Mouse (Mus musculus): ENCODE data around the gene Cherp. TPM values are rescaled to one million over a fixed set of nuclear protein-coding genes. Genes with fewer than 3 reads are reported as not detected.

Gene Cherp
- 25.4 and 28.8 TPM in 2 replicates for polyA plus RNA-seq (2012; rRNA removed)
- 19.9 and 22.6 TPM in 2 replicates for polyA plus RNA-seq (2014; fragmentation: Nextera tagmentation; extraction: Ambion mirVana)

DNA sequence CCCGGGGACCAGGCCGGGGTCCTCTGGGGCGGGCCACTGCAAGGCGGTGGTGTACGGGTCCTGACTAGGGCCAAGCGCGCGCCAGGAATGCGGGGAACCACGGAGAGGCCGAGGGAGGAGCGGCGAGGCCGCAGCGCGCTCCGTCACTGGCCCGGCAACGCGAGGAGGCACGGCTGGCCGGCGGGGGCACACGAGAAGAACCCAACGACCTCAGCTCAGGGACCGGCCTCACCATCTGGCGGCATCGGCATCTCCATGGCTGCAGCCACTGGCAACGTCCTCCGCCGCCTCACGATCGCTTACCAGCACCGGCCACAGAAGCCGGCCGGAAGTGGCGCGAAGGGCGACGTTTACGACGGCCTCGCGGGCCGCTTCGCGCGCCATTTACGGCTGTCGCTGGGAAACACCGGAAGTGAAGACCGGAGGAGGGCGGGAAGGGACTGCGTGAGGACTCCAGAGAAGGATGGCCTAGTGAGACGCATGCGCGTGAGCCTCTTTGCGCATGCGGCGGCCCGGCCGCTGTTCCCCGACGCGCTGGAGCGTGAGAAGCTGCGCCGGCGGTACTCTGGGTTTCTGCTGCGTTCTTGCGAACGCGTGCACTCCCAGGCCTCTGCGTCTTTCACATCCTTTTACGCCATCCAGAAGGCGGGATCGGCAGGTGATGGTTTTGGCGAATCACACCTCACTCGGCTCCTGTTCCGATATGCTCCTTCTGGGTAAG, at the start of gene Cherp:
Gene Cherp (minus strand): TSS at position 401 of the 721 bp plus-strand sequence.
- H3K4me1 ChIP-seq (replicated peaks; ENCODE audit: control insufficient read depth in 2 of 2, insufficient read depth in 2 of 2, low read length in 1 of 2), result peaks cover 8 to 15% of the 10 kb centered on the region in 2 experiments
- peak; percentile 96 for ATAC-seq (ENCODE audit: insufficient read depth)
- peak within 1 kb of the TSS; percentile 82 to 86 for H3K4me3 ChIP-seq (ENCODE audit: insufficient read depth in 1 of 2, low read depth in 2 of 2, low read length in 2 of 2)
- peaks cover 31% of the 10 kb centered on the region for H3K36me3 ChIP-seq (replicated peaks; ENCODE audit: control insufficient read depth, insufficient read depth, low read depth)
- H3K4me2 ChIP-seq (ENCODE audit: low read depth), result peak within 1 kb of the TSS; percentile 85
- peak within 1 kb of the TSS; percentile 66 for H3K27ac ChIP-seq
- peak; percentile 97 for DNase-seq (ENCODE audit: low read depth in 3 of 3, low spot score in 3 of 3)
- TF ChIP-seq EP300 (IDR thresholded peaks at IDR 0.05; ENCODE audit: low read depth) (no peak), CTCF (IDR thresholded peaks at IDR 0.05; ENCODE audit: low read depth) (no peak)
- WGBS (ENCODE audit: insufficient replicate concordance), result under 1% methylated on average over 78 of the region's 80 CpGs
- no peaks in the 10 kb centered on the region for H3K9me3 ChIP-seq (ENCODE audit: control insufficient read depth, low read length)
- peak within 1 kb of the TSS; percentile 82 for H3K9ac ChIP-seq (replicated peaks)
- no peaks in the 10 kb centered on the region for H3K27me3 ChIP-seq (ENCODE audit: control insufficient read depth, insufficient read depth, low read length)

DNA sequence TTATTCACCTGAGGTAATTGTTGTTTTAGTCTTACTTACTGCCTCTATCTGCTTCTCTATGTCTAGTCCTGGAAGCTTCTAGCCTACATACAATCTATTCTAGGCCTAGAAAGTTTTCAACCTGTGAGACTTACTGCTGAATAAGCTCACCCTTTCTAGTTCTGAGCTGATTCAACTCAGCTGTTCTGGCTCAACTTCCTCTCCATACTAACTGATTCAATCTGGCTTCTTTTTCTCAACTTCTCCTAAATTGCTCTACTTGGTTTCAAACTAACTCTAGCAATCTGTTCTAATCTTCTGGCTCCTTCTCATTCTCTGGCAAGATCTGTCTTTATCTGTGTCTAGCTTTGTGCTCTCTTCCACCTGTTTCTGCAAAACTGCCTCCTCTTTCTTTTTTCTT, 46.9 kb upstream of the Cherp start:
- ATAC-seq (ENCODE audit: insufficient read depth), result no peak
- no peak for DNase-seq (ENCODE audit: low read depth in 3 of 3, low spot score in 3 of 3)
- H3K9me3 ChIP-seq (ENCODE audit: control insufficient read depth, low read length), result no peaks in the 10 kb centered on the region
- H3K4me2 ChIP-seq (ENCODE audit: low read depth), result no peak overlapping the region
- H3K9ac ChIP-seq (replicated peaks), result no peak overlapping the region
- no peak for TF ChIP-seq EP300 (IDR thresholded peaks at IDR 0.05; ENCODE audit: low read depth)
- no peak for TF ChIP-seq CTCF (IDR thresholded peaks at IDR 0.05; ENCODE audit: low read depth)
- H3K36me3 ChIP-seq (replicated peaks; ENCODE audit: control insufficient read depth, insufficient read depth, low read depth), result no peaks in the 10 kb centered on the region
- H3K27ac ChIP-seq, result no peak overlapping the region
- no peak overlapping the region for H3K4me3 ChIP-seq (ENCODE audit: insufficient read depth in 1 of 2, low read depth in 2 of 2, low read length in 2 of 2)
- H3K4me1 ChIP-seq (replicated peaks; ENCODE audit: control insufficient read depth in 2 of 2, insufficient read depth in 2 of 2, low read length in 1 of 2), result 0 out of 4 replicates have a peak, but pooled peaks cover 0 to 2% of the 10 kb centered on the region in 2 experiments
- H3K27me3 ChIP-seq (ENCODE audit: control insufficient read depth, insufficient read depth, low read length), result no peaks in the 10 kb centered on the region

DNA sequence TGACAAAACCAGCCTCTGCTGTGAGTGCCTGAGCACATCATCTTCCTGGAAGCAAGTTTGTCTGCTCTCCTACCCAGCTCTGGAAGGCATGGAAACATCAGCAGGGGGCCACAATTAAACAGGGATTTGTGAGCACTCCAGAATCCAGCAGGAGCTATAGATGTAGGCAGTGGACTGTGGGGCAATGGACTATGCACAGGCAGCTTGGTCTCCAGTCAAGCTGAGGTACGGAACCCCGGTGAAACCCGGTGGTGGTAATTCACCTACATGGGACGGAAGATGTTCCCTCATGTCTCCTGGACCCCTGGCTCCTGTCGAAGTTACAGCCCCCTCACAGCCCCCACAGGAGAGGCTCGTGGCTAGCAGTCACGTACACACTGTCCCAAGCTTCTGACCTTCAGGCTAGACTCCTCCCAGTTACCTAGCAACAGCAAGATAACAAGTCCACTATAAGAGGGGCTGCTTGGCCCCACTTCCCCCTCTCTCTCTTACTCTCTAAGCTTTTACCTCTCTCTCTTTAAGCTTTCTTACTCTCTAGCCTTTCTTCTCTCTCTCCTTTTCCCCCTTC, 42.5 kb upstream of the Cherp start:
- H3K4me3 ChIP-seq (ENCODE audit: insufficient read depth in 1 of 2, low read depth in 2 of 2, low read length in 2 of 2), result no peak overlapping the region
- H3K4me2 ChIP-seq (ENCODE audit: low read depth), result no peak overlapping the region
- H3K27ac ChIP-seq, result no peak overlapping the region
- no peaks in the 10 kb centered on the region for H3K36me3 ChIP-seq (replicated peaks; ENCODE audit: control insufficient read depth, insufficient read depth, low read depth)
- WGBS (ENCODE audit: insufficient replicate concordance), result 55% methylated on average over 7 of the region's 7 CpGs
- DNase-seq (ENCODE audit: low read depth in 3 of 3, low spot score in 3 of 3), result no peak
- H3K9me3 ChIP-seq (ENCODE audit: control insufficient read depth, low read length), result no peaks in the 10 kb centered on the region
- no peaks in the 10 kb centered on the region for H3K27me3 ChIP-seq (ENCODE audit: control insufficient read depth, insufficient read depth, low read length)
- no peak for ATAC-seq (ENCODE audit: insufficient read depth)
- TF ChIP-seq CTCF (IDR thresholded peaks at IDR 0.05; ENCODE audit: low read depth) (no peak), EP300 (IDR thresholded peaks at IDR 0.05; ENCODE audit: low read depth) (no peak)
- H3K9ac ChIP-seq (replicated peaks), result no peak overlapping the region
- H3K4me1 ChIP-seq (replicated peaks; ENCODE audit: control insufficient read depth in 2 of 2, insufficient read depth in 2 of 2, low read length in 1 of 2), result peaks cover 0 to 2% of the 10 kb centered on the region in 2 experiments; a peak in 1 of 4 replicates

DNA sequence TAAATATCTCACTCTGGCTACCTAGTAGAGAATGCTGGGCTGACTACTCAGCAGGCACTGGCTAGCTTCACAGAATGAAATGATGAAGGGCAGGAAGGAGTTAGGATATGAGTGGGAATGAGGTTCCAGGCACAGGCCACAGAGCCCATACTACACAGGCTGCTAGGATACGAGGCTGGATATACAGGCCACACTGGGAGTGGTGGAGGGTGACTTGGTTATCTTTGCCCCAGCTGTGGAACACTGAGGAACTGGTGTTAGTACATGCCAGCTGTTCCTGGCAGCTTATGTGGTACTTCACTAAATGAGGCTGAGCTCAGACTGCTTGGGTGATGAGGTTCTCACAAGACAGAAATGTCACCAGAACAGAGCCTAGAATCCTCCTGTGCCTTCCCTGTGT, 38.1 kb upstream of the Cherp start:
- Histone ChIP-seq H3K36me3 (replicated peaks; ENCODE audit: control insufficient read depth, insufficient read depth, low read depth) (no peaks in the 10 kb centered on the region), H3K9ac (replicated peaks) (no peak overlapping the region), H3K4me1 (replicated peaks; ENCODE audit: control insufficient read depth in 2 of 2, insufficient read depth in 2 of 2, low read length in 1 of 2) (peaks cover 0 to 2% of the 10 kb centered on the region in 2 experiments; a peak in 1 of 4 replicates), H3K9me3 (ENCODE audit: control insufficient read depth, low read length) (no peaks in the 10 kb centered on the region), H3K4me2 (ENCODE audit: low read depth) (no peak overlapping the region), H3K27me3 (ENCODE audit: control insufficient read depth, insufficient read depth, low read length) (no peaks in the 10 kb centered on the region), H3K4me3 (ENCODE audit: insufficient read depth in 1 of 2, low read depth in 2 of 2, low read length in 2 of 2) (no peak overlapping the region), H3K27ac (no peak overlapping the region)
- no peak for DNase-seq (ENCODE audit: low read depth in 3 of 3, low spot score in 3 of 3)
- no peak for TF ChIP-seq EP300 (IDR thresholded peaks at IDR 0.05; ENCODE audit: low read depth)
- no peak for TF ChIP-seq CTCF (IDR thresholded peaks at IDR 0.05; ENCODE audit: low read depth)
- WGBS (ENCODE audit: insufficient replicate concordance), result 61% methylated on average over 1 of the region's 1 CpGs
- no peak for ATAC-seq (ENCODE audit: insufficient read depth)

GRCm38 (mm10) chr8:72512648-72513047, 37.6 kb upstream of the Cherp start:
- no peaks in the 10 kb centered on the region for H3K36me3 ChIP-seq (replicated peaks; ENCODE audit: control insufficient read depth, insufficient read depth, low read depth)
- no peaks in the 10 kb centered on the region; a peak in 1 of 4 replicates for H3K4me1 ChIP-seq (replicated peaks; ENCODE audit: control insufficient read depth in 2 of 2, insufficient read depth in 2 of 2, low read length in 1 of 2)
- no peaks in the 10 kb centered on the region for H3K27me3 ChIP-seq (ENCODE audit: control insufficient read depth, insufficient read depth, low read length)
- WGBS (ENCODE audit: insufficient replicate concordance), result 83% methylated on average over 1 of the region's 1 CpGs
- no peak overlapping the region for H3K4me2 ChIP-seq (ENCODE audit: low read depth)
- H3K9ac ChIP-seq (replicated peaks), result no peak overlapping the region
- ATAC-seq (ENCODE audit: insufficient read depth) (no peak), DNase-seq (ENCODE audit: low read depth in 3 of 3, low spot score in 3 of 3) (no peak)
- no peaks in the 10 kb centered on the region for H3K9me3 ChIP-seq (ENCODE audit: control insufficient read depth, low read length)
- TF ChIP-seq CTCF (IDR thresholded peaks at IDR 0.05; ENCODE audit: low read depth) (no peak), EP300 (IDR thresholded peaks at IDR 0.05; ENCODE audit: low read depth) (no peak)
- no peak overlapping the region for H3K4me3 ChIP-seq (ENCODE audit: insufficient read depth in 1 of 2, low read depth in 2 of 2, low read length in 2 of 2)
- H3K27ac ChIP-seq, result no peak overlapping the region
